Comparison of ENCODE assay signal across 17 mouse cellular contexts in the genomic region with DNA sequence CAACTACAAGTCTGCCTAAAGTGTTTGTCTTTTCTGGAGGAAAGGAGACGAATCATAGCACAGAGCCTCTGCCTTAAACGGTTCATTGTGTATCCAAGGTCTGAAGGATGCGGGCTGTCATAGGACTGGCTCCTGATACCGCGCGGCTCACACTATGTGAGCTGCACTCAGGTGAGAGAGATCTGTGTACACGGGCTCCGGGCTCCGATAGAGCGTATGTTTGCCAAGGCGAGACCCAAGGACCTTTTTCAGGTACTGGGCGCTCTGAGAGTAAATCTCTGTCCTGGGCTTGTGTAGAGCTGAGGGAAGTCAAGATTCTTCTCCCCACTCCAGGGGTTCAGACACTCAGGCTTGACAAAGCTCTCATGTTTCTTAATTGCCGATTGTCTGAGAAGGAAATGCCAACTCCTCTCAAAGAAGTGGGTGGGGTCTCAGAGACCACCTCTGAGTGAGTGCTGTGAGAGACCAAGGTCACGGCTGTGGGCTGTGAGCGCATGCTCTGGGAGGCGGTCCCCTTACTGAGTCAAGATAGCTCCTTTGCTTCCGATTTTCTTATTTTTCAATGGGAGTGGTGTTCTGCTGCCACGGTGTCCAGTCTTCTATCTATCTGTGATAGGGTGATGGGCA. TPM values are rescaled to one million over a fixed set of nuclear protein-coding genes. Genes with fewer than 3 reads are reported as not detected.
DNase-seq lines count a peak whose midpoint lies in the region; ATAC-seq and TF ChIP-seq lines count a peak whose summit lies in the region.
"Had no signal": no experiment of that assay in that cellular context is flagged by ENCODE, and none has a peak within 500 bp of the region (broad histone marks: within the 10 kb centered on the region; RNA-seq: fewer than 3 reads in every experiment).

No protein-coding gene starts in this region.

- no peaks in the 10 kb centered on the region for H3K27me3 ChIP-seq in embryonic facial prominence, embryonic 13.5 days
- no peaks in the 10 kb centered on the region for H3K27me3 ChIP-seq in embryonic facial prominence, embryonic 10.5 days (replicated peaks; ENCODE audit: low read depth, poor library complexity, severe bottlenecking)
- H3K27me3 ChIP-seq in kidney, postnatal 0 days (ENCODE audit: insufficient read depth, low read length) = no peaks in the 10 kb centered on the region
- no peaks in the 10 kb centered on the region for H3K27me3 ChIP-seq in midbrain, embryonic 15.5 days (replicated peaks)
- H3K27me3 ChIP-seq in midbrain, embryonic 11.5 days (ENCODE audit: control insufficient read depth, insufficient read depth, low read length) = no peaks in the 10 kb centered on the region
- H3K27me3 ChIP-seq: forebrain, embryonic 12.5 days; heart, embryonic 13.5 days; limb, embryonic 15.5 days had no signal

- DNase-seq in embryonic facial prominence, embryonic 10.5 days (ENCODE audit: low spot score) = no peak
- DNase-seq in kidney, postnatal 0 days (ENCODE audit: low spot score) = peak; percentile 20
- no peak for DNase-seq in kidney, postnatal 25 days
- no peak for DNase-seq in midbrain, embryonic 11.5 days (ENCODE audit: low spot score, missing footprints)
- DNase-seq in heart, adult 8-10 months (ENCODE audit: low spot score) = no peak
- no peak for DNase-seq in adipocyte (ENCODE audit: low spot score)
- DNase-seq: adrenal gland, adult 8-10 months; lung, postnatal 36 days had no signal

- no peaks in the 10 kb centered on the region for H3K9me3 ChIP-seq in embryonic facial prominence, embryonic 13.5 days
- H3K9me3 ChIP-seq in embryonic facial prominence, embryonic 10.5 days = no peaks in the 10 kb centered on the region
- no peaks in the 10 kb centered on the region for H3K9me3 ChIP-seq in kidney, postnatal 0 days (replicated peaks; ENCODE audit: low read length)
- H3K9me3 ChIP-seq in midbrain, embryonic 15.5 days = no peaks in the 10 kb centered on the region
- no peaks in the 10 kb centered on the region for H3K9me3 ChIP-seq in midbrain, embryonic 11.5 days (ENCODE audit: control insufficient read depth, low read length)
- H3K9me3 ChIP-seq: forebrain, embryonic 12.5 days; heart, embryonic 13.5 days; limb, embryonic 15.5 days had no signal

- peak; percentile 43; the same call in 1 of the 2 replicates for ATAC-seq in embryonic facial prominence, embryonic 13.5 days (ENCODE audit: insufficient number of reproducible peaks, insufficient read depth, low FRiP score, low TSS enrichment, low read depth)
- ATAC-seq in kidney, postnatal 0 days (replicated peaks; ENCODE audit: low FRiP score, low read depth) = 0 out of 2 replicates have a peak, but pooled peaks have one; percentile 33
- ATAC-seq in midbrain, embryonic 15.5 days (replicated peaks) = 0 out of 2 replicates have a peak, but pooled peaks have one; percentile 39
- no peak for ATAC-seq in midbrain, embryonic 11.5 days (ENCODE audit: low FRiP score)
- ATAC-seq: hindbrain, postnatal 0 days; intestine, embryonic 16.5 days; midbrain, embryonic 16.5 days had no signal

- H3K4me3 ChIP-seq in embryonic facial prominence, embryonic 13.5 days = no peak overlapping the region
- no peak overlapping the region for H3K4me3 ChIP-seq in embryonic facial prominence, embryonic 10.5 days
- H3K4me3 ChIP-seq in kidney, postnatal 0 days (replicated peaks; ENCODE audit: low read depth, low read length) = no peak overlapping the region
- no peak overlapping the region for H3K4me3 ChIP-seq in midbrain, embryonic 15.5 days
- H3K4me3 ChIP-seq in midbrain, embryonic 11.5 days (ENCODE audit: low read depth, low read length) = no peak overlapping the region
- H3K4me3 ChIP-seq: forebrain, embryonic 12.5 days; heart, embryonic 13.5 days; limb, embryonic 15.5 days had no signal

- H3K4me1 ChIP-seq in embryonic facial prominence, embryonic 13.5 days = no peaks in the 10 kb centered on the region
- H3K4me1 ChIP-seq in embryonic facial prominence, embryonic 10.5 days = peaks cover 11% of the 10 kb centered on the region
- 0 out of 2 replicates have a peak, but pooled peaks cover 9% of the 10 kb centered on the region for H3K4me1 ChIP-seq in kidney, postnatal 0 days (replicated peaks; ENCODE audit: insufficient read depth, low read length)
- H3K4me1 ChIP-seq in midbrain, embryonic 15.5 days = no peaks in the 10 kb centered on the region
- no peaks in the 10 kb centered on the region for H3K4me1 ChIP-seq in midbrain, embryonic 11.5 days (ENCODE audit: control insufficient read depth, insufficient read depth, low read length)
- H3K4me1 ChIP-seq: forebrain, embryonic 12.5 days; heart, embryonic 13.5 days had no signal

- no peak for TF ChIP-seq CTCF in kidney, postnatal 0 days (IDR thresholded peaks at IDR 0.05; ENCODE audit: low read depth)

- H3K9ac ChIP-seq in embryonic facial prominence, embryonic 13.5 days = no peak overlapping the region
- no peak overlapping the region for H3K9ac ChIP-seq in kidney, postnatal 0 days (ENCODE audit: low read depth, low read length)
- H3K9ac ChIP-seq in midbrain, embryonic 15.5 days = no peak overlapping the region
- H3K9ac ChIP-seq in midbrain, embryonic 11.5 days (ENCODE audit: low read length) = no peak overlapping the region
- H3K9ac ChIP-seq: forebrain, embryonic 12.5 days; heart, embryonic 13.5 days; limb, embryonic 15.5 days; liver, embryonic 14.5 days had no signal

- H3K4me2 ChIP-seq in embryonic facial prominence, embryonic 13.5 days = no peak overlapping the region
- H3K4me2 ChIP-seq in kidney, postnatal 0 days (ENCODE audit: low read length) = no peak overlapping the region
- H3K4me2 ChIP-seq in midbrain, embryonic 15.5 days = no peak overlapping the region
- no peak overlapping the region for H3K4me2 ChIP-seq in midbrain, embryonic 11.5 days
- H3K4me2 ChIP-seq: forebrain, embryonic 12.5 days; heart, embryonic 13.5 days; limb, embryonic 15.5 days had no signal

- 81% methylated on average over 18 of the region's 18 CpGs for WGBS in embryonic facial prominence, embryonic 13.5 days
- WGBS in embryonic facial prominence, embryonic 10.5 days = 86% methylated on average over 18 of the region's 18 CpGs
- 62% methylated on average over 18 of the region's 18 CpGs for WGBS in kidney, postnatal 0 days
- WGBS in midbrain, embryonic 15.5 days = 86% methylated on average over 18 of the region's 18 CpGs
- 90% methylated on average over 18 of the region's 18 CpGs for WGBS in midbrain, embryonic 11.5 days

- H3K36me3 ChIP-seq in embryonic facial prominence, embryonic 13.5 days = no peaks in the 10 kb centered on the region
- H3K36me3 ChIP-seq in embryonic facial prominence, embryonic 10.5 days (replicated peaks) = no peaks in the 10 kb centered on the region
- no peaks in the 10 kb centered on the region for H3K36me3 ChIP-seq in kidney, postnatal 0 days (ENCODE audit: insufficient read depth, low read length)
- H3K36me3 ChIP-seq in midbrain, embryonic 15.5 days (replicated peaks) = no peaks in the 10 kb centered on the region
- no peaks in the 10 kb centered on the region for H3K36me3 ChIP-seq in midbrain, embryonic 11.5 days (ENCODE audit: control insufficient read depth, insufficient read depth, low read length)
- H3K36me3 ChIP-seq: forebrain, embryonic 12.5 days; heart, embryonic 13.5 days; limb, embryonic 15.5 days had no signal

- no peak overlapping the region for H3K27ac ChIP-seq in embryonic facial prominence, embryonic 13.5 days
- H3K27ac ChIP-seq in embryonic facial prominence, embryonic 10.5 days (replicated peaks) = no peak overlapping the region
- H3K27ac ChIP-seq in kidney, postnatal 0 days = no peak overlapping the region
- H3K27ac ChIP-seq in midbrain, embryonic 15.5 days = no peak overlapping the region
- H3K27ac ChIP-seq in midbrain, embryonic 11.5 days (ENCODE audit: low read depth, low read length) = no peak overlapping the region
- H3K27ac ChIP-seq: forebrain, embryonic 12.5 days; heart, embryonic 13.5 days; hindbrain, postnatal 0 days; limb, embryonic 15.5 days; liver, embryonic 14.5 days had no signal

RNA-seq across cellular contexts. Expression of a gene that starts 10.9 kb away (rescaled TPM):
- 4.6 and 5.2 TPM in 2 replicates for polyA plus RNA-seq in embryonic facial prominence, embryonic 13.5 days (2015; fragmentation: Nextera tagmentation; extraction: Ambion mirVana)
- polyA plus RNA-seq in embryonic facial prominence, embryonic 10.5 days (2016; fragmentation: Nextera tagmentation; extraction: Ambion mirVana) = 2.0 and 2.6 TPM in 2 replicates
- polyA plus RNA-seq in kidney, postnatal 0 days (2015; fragmentation: Nextera tagmentation; extraction: Ambion mirVana) = 2.6 and 2.7 TPM in 2 replicates
- polyA plus RNA-seq in midbrain, embryonic 15.5 days (2015; fragmentation: Nextera tagmentation; extraction: Ambion mirVana) = 6.4 and 7.3 TPM in 2 replicates
- 3.3 TPM in 2 replicates for polyA plus RNA-seq in midbrain, embryonic 11.5 days (2014; fragmentation: Nextera tagmentation; extraction: Ambion mirVana)
- 1 to 10 TPM; 1.7 to 3.0 (median 2.4) TPM for total RNA-seq in heart, adult 8-10 months (2022)
